Mouse (Mus musculus): ENCODE data around the gene Hc.

The Hc gene

DNA sequence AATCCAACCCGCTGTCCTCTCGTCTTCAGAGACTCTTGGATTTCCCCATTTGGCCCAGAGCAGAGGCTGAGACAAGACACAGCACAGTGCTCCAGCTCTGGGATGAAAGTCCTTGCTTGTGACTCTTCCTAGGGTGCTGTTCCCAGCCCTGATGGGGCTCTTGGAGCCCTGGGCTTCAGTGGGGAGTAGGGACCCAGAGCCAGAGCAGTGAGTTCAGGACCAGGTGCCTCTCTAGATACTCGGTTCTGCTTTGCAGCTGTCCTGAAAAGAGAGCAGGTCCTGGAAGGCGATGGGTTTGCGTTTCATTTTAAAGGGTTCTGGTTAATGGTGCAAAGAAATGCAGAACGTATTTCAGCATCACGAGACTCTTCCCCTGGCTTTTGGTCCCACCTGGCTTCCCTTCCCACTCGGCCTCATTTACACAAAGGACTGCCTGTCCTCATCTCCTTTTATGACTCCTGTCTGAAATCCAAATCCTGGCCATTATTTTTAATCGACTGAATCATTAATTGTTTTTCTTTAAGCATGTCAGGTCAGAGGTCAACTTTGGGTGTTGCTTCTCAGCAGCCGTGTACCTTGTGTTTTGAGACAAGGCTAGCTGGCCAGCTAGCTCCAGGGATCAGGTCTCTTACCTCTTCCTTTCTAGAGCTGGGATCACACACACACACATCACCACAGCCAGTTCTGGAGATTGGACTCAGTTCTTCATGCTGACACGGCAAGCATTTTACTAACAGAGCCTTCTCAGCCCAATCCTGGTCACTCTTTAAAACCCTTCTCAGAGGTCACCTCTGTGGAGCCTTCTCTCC is 90.0 kb downstream of the Hc start:
- TF ChIP-seq GATA4 (IDR thresholded peaks at IDR 0.05; ENCODE audit: insufficient replicate concordance, low read length) = no peak

DNA sequence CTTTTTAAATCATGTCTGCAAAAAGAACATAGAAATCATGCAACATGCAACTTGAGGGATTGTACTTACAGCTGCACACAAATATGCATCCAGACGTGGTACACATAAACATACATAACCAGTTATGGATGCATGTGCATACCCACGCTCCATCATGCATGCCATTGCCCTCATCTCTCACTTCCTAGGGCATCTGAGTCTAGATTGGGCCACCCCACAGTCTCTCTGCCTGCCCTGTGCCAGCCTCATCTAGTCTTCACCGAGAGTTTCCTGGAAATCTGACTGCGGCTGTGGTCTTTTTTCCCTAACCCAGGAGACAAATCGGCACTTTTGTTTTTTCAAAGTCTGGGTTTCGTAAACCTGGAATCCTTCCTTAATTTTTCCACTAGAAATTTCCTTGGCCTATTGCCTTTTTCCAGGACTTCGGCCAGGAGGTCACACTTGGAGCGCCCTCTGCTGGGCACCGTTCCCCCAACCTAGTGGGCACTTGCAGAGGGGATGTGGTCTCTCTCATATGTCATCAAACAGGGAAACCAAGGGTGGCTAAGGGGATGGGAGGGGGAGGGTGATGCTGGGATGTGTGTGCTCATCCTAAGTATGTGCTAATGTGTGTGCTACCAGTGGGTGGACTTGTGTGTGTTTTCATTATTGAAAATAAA is 91.0 kb downstream of the Hc start:
- no peak for TF ChIP-seq GATA4 (IDR thresholded peaks at IDR 0.05; ENCODE audit: insufficient replicate concordance, low read length)

DNA sequence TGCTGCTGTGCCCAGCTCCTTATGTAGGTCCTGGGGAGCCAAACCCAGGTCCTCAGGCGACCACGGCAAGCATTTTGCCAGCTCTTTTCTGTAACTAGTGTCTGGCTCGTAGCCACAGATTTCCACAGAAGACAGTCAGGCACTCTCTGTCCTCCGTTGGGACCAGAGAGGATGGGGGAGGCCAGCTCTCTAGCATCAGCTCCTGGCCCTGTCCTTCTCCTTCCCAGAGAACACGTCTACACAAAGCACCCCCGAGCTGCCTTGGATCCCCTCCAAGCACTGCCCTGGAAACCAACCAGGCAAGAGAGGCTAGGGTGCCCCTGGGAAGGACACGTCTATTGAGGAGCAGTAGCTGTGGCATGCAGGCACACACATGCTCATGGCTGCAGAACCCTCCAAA is 92.1 kb downstream of the Hc start:
- no peak for TF ChIP-seq GATA4 (IDR thresholded peaks at IDR 0.05; ENCODE audit: insufficient replicate concordance, low read length)

DNA sequence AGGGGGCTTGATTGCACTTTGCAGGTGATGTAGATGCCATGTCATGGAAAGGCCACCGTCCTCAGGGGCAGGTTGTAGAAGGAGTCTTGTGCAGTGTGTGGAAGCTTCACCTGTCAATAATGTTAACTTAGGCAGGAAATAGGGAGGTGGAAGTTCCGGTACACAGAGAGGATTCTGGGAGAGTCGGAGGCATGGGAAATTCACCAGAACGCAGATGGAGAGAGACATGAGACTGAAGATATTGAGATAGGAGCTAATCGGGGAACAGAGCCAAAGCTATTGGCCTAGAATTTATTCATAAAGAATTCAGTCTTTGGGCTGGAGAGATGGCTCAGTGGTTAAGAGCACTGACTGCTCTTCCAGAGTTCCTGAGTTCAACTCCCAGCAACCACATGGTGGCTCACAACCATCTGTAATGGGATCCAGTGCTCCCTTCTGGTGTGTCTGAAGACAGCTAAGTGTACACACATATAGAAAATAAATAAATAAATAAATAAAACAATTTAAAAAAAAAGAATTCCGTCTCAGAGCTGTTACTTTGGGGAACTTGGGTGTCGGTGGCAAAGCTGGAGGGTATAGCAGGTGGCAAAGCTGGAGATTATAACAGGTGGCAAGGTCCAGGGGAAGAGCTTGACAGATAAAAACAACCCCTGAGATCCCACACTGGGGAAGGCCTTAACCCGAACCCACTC is 94.8 kb downstream of the Hc start:
- TF ChIP-seq GATA4 (IDR thresholded peaks at IDR 0.05; ENCODE audit: insufficient replicate concordance, low read length) = no peak

DNA sequence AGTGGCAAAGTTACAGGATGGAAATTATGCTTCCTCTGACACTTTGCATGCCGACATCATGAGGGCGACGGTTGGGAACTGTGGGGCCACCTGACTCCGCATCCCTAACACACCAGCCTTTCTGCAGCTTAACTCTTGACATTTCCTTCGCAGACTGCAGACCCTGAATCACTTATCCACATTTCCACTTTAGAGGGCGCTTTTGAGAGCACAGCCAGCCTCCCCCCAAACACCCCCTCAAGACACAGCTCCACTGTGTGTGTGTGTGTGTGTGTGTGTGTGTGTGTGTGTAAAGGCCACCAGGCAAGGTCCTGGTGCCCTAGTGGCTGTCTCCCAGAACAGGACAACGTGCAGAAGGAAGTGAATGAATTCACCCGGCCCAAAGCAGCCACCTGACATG is 95.4 kb downstream of the Hc start:
- TF ChIP-seq GATA4 (IDR thresholded peaks at IDR 0.05; ENCODE audit: insufficient replicate concordance, low read length) = no peak

DNA sequence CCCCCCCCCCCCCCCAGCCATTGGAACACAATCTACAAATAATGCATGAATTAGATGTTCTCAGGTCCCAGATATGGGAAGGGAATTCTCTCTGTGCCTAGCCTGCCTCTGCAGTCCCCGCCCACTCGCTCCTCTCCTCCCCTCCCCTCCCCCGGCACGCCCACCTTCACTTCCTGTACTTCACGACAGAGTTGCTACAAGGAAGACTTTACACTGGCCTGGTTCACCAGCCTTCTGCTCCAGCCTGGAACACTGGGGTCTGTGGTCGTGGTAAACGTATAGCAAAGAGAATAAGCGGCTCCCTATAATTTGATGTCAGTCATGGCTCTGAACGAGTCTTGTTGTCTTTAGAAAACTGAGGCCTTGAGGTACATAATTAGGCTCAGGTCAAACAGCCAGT is 95.9 kb downstream of the Hc start:
- TF ChIP-seq GATA4 (IDR thresholded peaks at IDR 0.05; ENCODE audit: insufficient replicate concordance, low read length) = no peak

DNA sequence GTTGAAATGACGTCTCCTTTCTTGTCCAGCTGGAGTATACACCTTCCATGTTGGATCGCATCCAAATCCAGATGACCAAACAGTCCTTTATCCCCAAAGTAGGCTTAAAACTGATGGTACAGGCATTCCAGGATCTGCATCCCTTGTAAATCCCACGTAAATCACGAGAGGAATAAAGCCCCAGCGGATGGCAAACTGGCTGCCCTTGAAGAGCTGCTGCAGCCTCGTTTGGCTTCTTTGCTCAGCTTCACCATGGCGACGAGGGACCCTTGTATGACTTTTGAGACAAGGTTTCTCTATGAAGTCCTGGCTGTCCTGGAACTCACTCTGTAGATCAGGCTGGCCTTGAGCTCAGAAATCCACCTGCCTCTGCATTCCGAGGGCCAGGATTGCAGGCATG is 96.6 kb downstream of the Hc start:
- TF ChIP-seq GATA4 (IDR thresholded peaks at IDR 0.05; ENCODE audit: insufficient replicate concordance, low read length) = no peak

DNA sequence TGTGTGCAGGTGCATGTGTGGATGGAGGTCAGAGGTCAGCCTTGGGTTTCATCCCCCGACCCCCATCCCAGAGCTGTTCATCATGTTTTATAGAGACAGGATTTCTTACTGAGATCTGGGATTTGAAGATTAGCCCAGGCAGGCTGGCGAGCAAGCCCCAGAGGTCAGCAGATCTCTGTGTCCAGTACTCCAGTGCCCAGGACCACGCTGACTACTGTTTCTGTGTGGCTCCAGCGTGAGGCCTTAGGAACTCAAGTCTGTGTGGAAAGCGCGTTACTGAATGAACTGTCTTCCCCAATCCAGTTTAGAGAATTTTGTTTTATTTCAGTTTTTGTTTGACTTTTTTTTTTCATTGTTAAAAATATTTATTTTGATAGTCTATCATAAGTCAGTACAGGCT is 97.0 kb downstream of the Hc start:
- TF ChIP-seq GATA4 (IDR thresholded peaks at IDR 0.05; ENCODE audit: insufficient replicate concordance, low read length) = no peak

DNA sequence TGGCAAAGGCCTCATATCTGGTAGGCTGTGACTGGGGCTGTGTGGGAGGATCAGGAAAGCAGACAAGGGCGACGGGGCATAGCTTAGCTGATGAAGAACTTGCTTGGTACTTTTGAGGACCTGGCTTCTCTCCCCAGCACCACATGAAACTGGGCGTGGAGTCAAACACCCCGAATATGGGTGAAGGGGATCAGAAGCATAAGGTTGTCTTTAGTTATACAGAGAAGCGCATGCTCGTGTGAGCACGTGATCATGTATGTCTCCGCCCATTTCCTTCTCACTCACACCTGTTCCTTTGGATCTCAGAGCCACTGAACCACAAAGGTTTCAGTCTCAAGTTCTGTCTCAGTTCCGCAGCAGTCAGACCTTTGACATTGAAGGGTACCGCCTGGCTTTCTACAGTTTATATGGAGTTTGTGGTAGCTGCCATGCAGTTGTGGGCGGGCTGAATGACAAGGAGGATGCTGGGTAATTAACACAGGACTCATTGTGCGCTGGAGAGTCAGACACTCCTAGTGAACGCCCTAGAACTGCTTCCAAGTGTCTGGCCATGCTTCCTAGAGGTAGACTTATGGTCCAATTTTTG is 97.8 kb downstream of the Hc start:
- no peak for TF ChIP-seq GATA4 (IDR thresholded peaks at IDR 0.05; ENCODE audit: insufficient replicate concordance, low read length)

DNA sequence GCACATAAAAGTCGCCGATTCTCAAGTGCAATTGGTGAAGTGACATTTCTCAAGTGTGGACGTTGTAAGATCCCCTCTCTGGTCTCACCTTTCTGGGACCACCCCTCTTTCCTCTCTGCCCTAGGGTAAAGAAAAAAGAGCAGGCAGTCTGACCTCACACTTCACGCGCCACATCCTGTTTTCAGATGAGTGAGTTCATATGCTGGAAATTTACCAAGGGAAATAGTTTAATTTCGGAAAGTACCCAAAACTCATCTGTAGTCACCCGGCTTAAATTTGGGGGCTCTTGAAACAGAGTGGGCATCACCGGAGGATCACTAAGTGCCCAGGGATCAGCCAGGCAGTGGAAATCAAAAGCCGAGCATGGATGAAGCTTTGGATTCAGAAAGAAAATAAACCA is 98.3 kb downstream of the Hc start:
- TF ChIP-seq GATA4 (IDR thresholded peaks at IDR 0.05; ENCODE audit: insufficient replicate concordance, low read length) = no peak

DNA sequence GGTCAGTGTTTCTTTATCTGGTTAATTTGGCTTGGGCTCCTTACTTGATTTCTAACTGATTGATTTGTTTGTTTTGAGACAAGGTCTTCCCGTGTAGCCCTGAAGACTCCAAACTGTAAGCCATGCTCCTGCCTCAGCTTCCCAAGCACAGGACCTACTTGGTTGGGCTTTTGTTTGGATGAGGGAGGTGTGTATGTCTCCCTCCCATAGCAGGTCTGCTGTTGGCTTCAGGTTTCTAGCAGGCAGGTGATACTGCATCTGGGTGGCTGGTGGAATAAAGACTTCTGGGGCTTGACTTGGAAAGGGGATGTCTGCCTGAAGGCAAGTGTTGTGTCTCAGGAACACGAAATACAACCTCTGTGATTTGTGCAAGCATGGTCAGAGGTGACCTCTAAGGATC is 99.0 kb downstream of the Hc start:
- TF ChIP-seq GATA4 (IDR thresholded peaks at IDR 0.05; ENCODE audit: insufficient replicate concordance, low read length) = no peak

DNA sequence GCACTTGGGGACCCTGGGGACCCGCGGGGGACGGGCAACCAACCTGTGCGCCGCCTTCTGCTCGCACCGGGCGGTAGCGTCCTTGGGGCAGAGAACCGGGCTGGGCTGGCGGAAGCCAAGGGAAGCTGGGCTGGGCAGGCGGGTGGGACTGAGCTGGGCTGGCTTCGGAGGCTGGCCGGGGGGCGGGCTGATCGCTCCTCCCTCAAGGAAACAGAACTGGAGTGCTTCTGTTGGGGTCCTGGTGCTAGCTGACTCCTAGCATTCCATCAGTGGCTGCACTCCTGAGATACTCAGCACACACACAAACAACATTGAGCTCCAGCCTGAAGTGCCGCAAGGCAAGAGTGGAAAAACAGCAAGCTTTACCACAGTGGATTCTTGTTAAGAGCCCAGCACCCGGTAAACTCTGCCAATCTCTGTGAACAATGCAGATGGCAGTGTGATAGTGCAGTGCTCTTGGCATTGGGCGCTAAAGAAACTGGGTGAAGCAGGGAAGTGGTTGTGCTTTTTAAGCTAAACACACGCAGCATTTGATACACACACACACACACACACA is 99.7 kb downstream of the Hc start, which contains the start of gene Traf1:
TSS of gene Traf1 (minus strand) at position 292 of the 556 bp plus-strand sequence.
- no peak for TF ChIP-seq GATA4 (IDR thresholded peaks at IDR 0.05; ENCODE audit: insufficient replicate concordance, low read length)

DNA sequence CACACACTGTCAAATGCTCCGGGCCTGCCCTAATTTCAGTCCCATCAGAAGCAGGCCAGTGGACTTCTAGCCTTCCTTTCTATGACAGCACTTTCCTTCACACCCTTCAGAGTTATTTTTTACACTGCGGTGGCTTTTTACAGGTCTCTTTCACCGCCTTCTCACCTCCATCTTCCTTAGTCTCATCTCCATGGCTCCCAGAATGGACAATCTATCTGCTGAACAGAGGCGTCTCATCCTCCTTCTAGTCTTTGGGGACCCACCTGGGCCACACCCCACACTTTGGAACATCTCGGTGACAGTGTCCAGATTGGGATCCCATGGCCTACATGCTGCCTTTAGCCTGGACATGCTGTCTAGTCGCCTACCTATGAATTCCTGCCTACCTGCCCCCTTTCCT is 100.3 kb downstream of the Hc start:
- TF ChIP-seq GATA4 (IDR thresholded peaks at IDR 0.05; ENCODE audit: insufficient replicate concordance, low read length) = no peak

DNA sequence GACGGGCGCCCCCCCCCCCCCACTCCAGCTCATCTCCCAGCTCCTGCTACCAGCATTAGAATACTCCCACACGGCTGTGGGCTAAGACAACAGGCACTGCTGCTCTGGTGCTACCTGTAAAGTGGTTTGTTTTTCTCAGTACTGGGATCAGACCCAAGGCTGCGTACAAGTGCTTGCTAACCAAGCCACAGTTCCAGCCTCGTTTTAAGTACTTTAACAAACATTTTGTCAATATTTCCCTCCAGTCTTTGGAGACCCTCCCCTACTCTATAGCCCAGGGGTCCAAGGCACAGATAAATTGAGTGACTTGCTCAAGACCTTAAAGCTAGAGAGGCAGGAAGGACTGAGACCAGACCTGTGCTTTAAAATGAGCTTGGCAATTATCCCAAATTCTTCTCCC is 100.8 kb downstream of the Hc start:
- TF ChIP-seq GATA4 (IDR thresholded peaks at IDR 0.05; ENCODE audit: insufficient replicate concordance, low read length) = no peak

DNA sequence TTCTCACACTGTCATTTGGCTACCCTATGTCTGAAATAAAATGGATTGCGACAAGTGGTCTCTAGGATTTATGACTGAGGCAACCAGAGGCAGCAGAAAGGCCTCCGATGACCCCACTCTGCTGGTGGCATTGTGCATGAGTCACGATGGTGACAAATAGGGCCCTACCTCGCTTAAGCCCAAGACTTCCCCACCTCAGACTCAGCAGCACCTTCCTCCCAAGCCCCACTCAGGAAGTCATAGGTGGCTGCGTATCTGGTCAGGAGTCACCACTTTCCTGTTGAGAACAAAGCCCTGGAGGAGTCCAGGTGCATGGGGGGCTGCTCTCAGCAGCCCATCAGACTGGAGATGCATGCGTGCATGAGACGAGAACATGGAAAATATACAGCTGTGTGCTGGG is 102.7 kb downstream of the Hc start:
- TF ChIP-seq GATA4 (IDR thresholded peaks at IDR 0.05; ENCODE audit: insufficient replicate concordance, low read length) = no peak

All from liver, adult (tissue).